Mouse (Mus musculus): ENCODE results near the gene Rph3al. TPM values are rescaled to one million over a fixed set of nuclear protein-coding genes. Genes with fewer than 3 reads are reported as not detected.
A peak's percentile ranks its signal among the peaks of the same experiment; 100 is the strongest.

Gene Rph3al
- polyA plus RNA-seq, 1 experiment from 2014 or later: 2.7 TPM

GRCm38 (mm10) chr11:75871688-75872087 is 66.5 kb downstream of the Rph3al start:
- H3K4me1 ChIP-seq (ENCODE audit: control insufficient read depth, insufficient read depth, low read length): 0 out of 2 replicates have a peak, but pooled peaks cover 2% of the 10 kb centered on the region
- no peak overlapping the region for H3K4me3 ChIP-seq (ENCODE audit: low read depth, low read length)
- H3K9ac ChIP-seq (ENCODE audit: low read length): no peak overlapping the region
- H3K9me3 ChIP-seq (ENCODE audit: control insufficient read depth, low read length): no peaks in the 10 kb centered on the region
- no peaks in the 10 kb centered on the region for H3K27me3 ChIP-seq (ENCODE audit: control insufficient read depth, insufficient read depth, low read length)
- 93% methylated on average over 1 of the region's 1 CpGs for WGBS
- H3K36me3 ChIP-seq (ENCODE audit: control insufficient read depth, insufficient read depth, low read length): no peaks in the 10 kb centered on the region
- H3K27ac ChIP-seq (replicated peaks; ENCODE audit: low read depth, low read length): no peak overlapping the region
- ATAC-seq (ENCODE audit: insufficient number of reproducible peaks, low FRiP score, low TSS enrichment, low read depth) (no peak), DNase-seq (ENCODE audit: low spot score) (no peak)
- H3K4me2 ChIP-seq (ENCODE audit: low read depth, severe bottlenecking): no peak overlapping the region

- Histone ChIP-seq H3K9ac (ENCODE audit: low read length) (no peak overlapping the region), H3K4me3 (ENCODE audit: low read depth, low read length) (no peak overlapping the region), H3K27ac (replicated peaks; ENCODE audit: low read depth, low read length) (no peak overlapping the region), H3K27me3 (ENCODE audit: control insufficient read depth, insufficient read depth, low read length) (no peaks in the 10 kb centered on the region), H3K36me3 (ENCODE audit: control insufficient read depth, insufficient read depth, low read length) (no peaks in the 10 kb centered on the region), H3K9me3 (ENCODE audit: control insufficient read depth, low read length) (no peaks in the 10 kb centered on the region), H3K4me2 (ENCODE audit: low read depth, severe bottlenecking) (no peak overlapping the region), H3K4me1 (ENCODE audit: control insufficient read depth, insufficient read depth, low read length) (peaks cover 4% of the 10 kb centered on the region)
- ATAC-seq (ENCODE audit: insufficient number of reproducible peaks, low FRiP score, low TSS enrichment, low read depth) (no peak), DNase-seq (ENCODE audit: low spot score) (no peak)
- 67% methylated on average over 4 of the region's 4 CpGs for WGBS
Observed at GRCm38 (mm10) chr11:75870947-75871346, 67.3 kb downstream of the Rph3al start.

- H3K9ac ChIP-seq (ENCODE audit: low read length): no peak overlapping the region
- DNase-seq (ENCODE audit: low spot score) (no peak), ATAC-seq (ENCODE audit: insufficient number of reproducible peaks, low FRiP score, low TSS enrichment, low read depth) (no peak)
- H3K27ac ChIP-seq (replicated peaks; ENCODE audit: low read depth, low read length): no peak overlapping the region
- no peaks in the 10 kb centered on the region for H3K9me3 ChIP-seq (ENCODE audit: control insufficient read depth, low read length)
- no peaks in the 10 kb centered on the region for H3K36me3 ChIP-seq (ENCODE audit: control insufficient read depth, insufficient read depth, low read length)
- WGBS: 71% methylated on average over 5 of the region's 5 CpGs
- H3K27me3 ChIP-seq (ENCODE audit: control insufficient read depth, insufficient read depth, low read length): no peaks in the 10 kb centered on the region
- H3K4me1 ChIP-seq (ENCODE audit: control insufficient read depth, insufficient read depth, low read length): peaks cover 9% of the 10 kb centered on the region
- H3K4me2 ChIP-seq (ENCODE audit: low read depth, severe bottlenecking): no peak overlapping the region
- H3K4me3 ChIP-seq (ENCODE audit: low read depth, low read length): no peak overlapping the region
Observed at GRCm38 (mm10) chr11:75870386-75870785, 67.8 kb downstream of the Rph3al start.

- H3K36me3 ChIP-seq (ENCODE audit: control insufficient read depth, insufficient read depth, low read length): no peaks in the 10 kb centered on the region
- H3K4me1 ChIP-seq (ENCODE audit: control insufficient read depth, insufficient read depth, low read length): peaks cover 13% of the 10 kb centered on the region
- H3K4me2 ChIP-seq (ENCODE audit: low read depth, severe bottlenecking): no peak overlapping the region
- ATAC-seq (ENCODE audit: insufficient number of reproducible peaks, low FRiP score, low TSS enrichment, low read depth) (no peak), DNase-seq (ENCODE audit: low spot score) (no peak)
- no peak overlapping the region for H3K4me3 ChIP-seq (ENCODE audit: low read depth, low read length)
- no peak overlapping the region for H3K9ac ChIP-seq (ENCODE audit: low read length)
- no peaks in the 10 kb centered on the region for H3K27me3 ChIP-seq (ENCODE audit: control insufficient read depth, insufficient read depth, low read length)
- 45% methylated on average over 5 of the region's 5 CpGs for WGBS
- H3K27ac ChIP-seq (replicated peaks; ENCODE audit: low read depth, low read length): no peak overlapping the region
- no peaks in the 10 kb centered on the region for H3K9me3 ChIP-seq (ENCODE audit: control insufficient read depth, low read length)
Observed at GRCm38 (mm10) chr11:75869898-75870297, 68.3 kb downstream of the Rph3al start.

- H3K36me3 ChIP-seq (ENCODE audit: control insufficient read depth, insufficient read depth, low read length): no peaks in the 10 kb centered on the region
- H3K9me3 ChIP-seq (ENCODE audit: control insufficient read depth, low read length): no peaks in the 10 kb centered on the region
- DNase-seq (ENCODE audit: low spot score) (no peak), ATAC-seq (ENCODE audit: insufficient number of reproducible peaks, low FRiP score, low TSS enrichment, low read depth) (no peak)
- 74% methylated on average over 4 of the region's 4 CpGs for WGBS
- H3K9ac ChIP-seq (ENCODE audit: low read length): no peak overlapping the region
- H3K27me3 ChIP-seq (ENCODE audit: control insufficient read depth, insufficient read depth, low read length): no peaks in the 10 kb centered on the region
- peaks cover 17% of the 10 kb centered on the region for H3K4me1 ChIP-seq (ENCODE audit: control insufficient read depth, insufficient read depth, low read length)
- H3K27ac ChIP-seq (replicated peaks; ENCODE audit: low read depth, low read length): no peak overlapping the region
- no peak overlapping the region for H3K4me3 ChIP-seq (ENCODE audit: low read depth, low read length)
- no peak overlapping the region for H3K4me2 ChIP-seq (ENCODE audit: low read depth, severe bottlenecking)
Observed at GRCm38 (mm10) chr11:75866861-75867260, 71.4 kb downstream of the Rph3al start.

GRCm38 (mm10) chr11:75865859-75866258 is 72.4 kb downstream of the Rph3al start:
- Histone ChIP-seq H3K4me2 (ENCODE audit: low read depth, severe bottlenecking) (no peak overlapping the region), H3K9me3 (ENCODE audit: control insufficient read depth, low read length) (no peaks in the 10 kb centered on the region), H3K4me1 (ENCODE audit: control insufficient read depth, insufficient read depth, low read length) (peaks cover 19% of the 10 kb centered on the region), H3K27ac (replicated peaks; ENCODE audit: low read depth, low read length) (no peak overlapping the region), H3K36me3 (ENCODE audit: control insufficient read depth, insufficient read depth, low read length) (no peaks in the 10 kb centered on the region), H3K4me3 (ENCODE audit: low read depth, low read length) (no peak overlapping the region), H3K9ac (ENCODE audit: low read length) (no peak overlapping the region), H3K27me3 (ENCODE audit: control insufficient read depth, insufficient read depth, low read length) (no peaks in the 10 kb centered on the region)
- DNase-seq (ENCODE audit: low spot score): peak; percentile 46
- ATAC-seq (ENCODE audit: insufficient number of reproducible peaks, low FRiP score, low TSS enrichment, low read depth): no peak
- WGBS: 30% methylated on average over 9 of the region's 9 CpGs

GRCm38 (mm10) chr11:75865253-75865619 is 73.0 kb downstream of the Rph3al start:
- Histone ChIP-seq H3K4me3 (ENCODE audit: low read depth, low read length) (no peak overlapping the region), H3K4me2 (ENCODE audit: low read depth, severe bottlenecking) (no peak overlapping the region), H3K9ac (ENCODE audit: low read length) (no peak overlapping the region), H3K4me1 (ENCODE audit: control insufficient read depth, insufficient read depth, low read length) (peaks cover 19% of the 10 kb centered on the region), H3K36me3 (ENCODE audit: control insufficient read depth, insufficient read depth, low read length) (no peaks in the 10 kb centered on the region), H3K9me3 (ENCODE audit: control insufficient read depth, low read length) (no peaks in the 10 kb centered on the region), H3K27me3 (ENCODE audit: control insufficient read depth, insufficient read depth, low read length) (no peaks in the 10 kb centered on the region), H3K27ac (replicated peaks; ENCODE audit: low read depth, low read length) (no peak overlapping the region)
- 40% methylated on average over 7 of the region's 7 CpGs for WGBS
- DNase-seq (ENCODE audit: low spot score): no peak
- no peak for ATAC-seq (ENCODE audit: insufficient number of reproducible peaks, low FRiP score, low TSS enrichment, low read depth)

- no peak overlapping the region for H3K4me2 ChIP-seq (ENCODE audit: low read depth, severe bottlenecking)
- H3K27me3 ChIP-seq (ENCODE audit: control insufficient read depth, insufficient read depth, low read length): no peaks in the 10 kb centered on the region
- peaks cover 17% of the 10 kb centered on the region for H3K4me1 ChIP-seq (ENCODE audit: control insufficient read depth, insufficient read depth, low read length)
- H3K36me3 ChIP-seq (ENCODE audit: control insufficient read depth, insufficient read depth, low read length): no peaks in the 10 kb centered on the region
- no peak overlapping the region for H3K9ac ChIP-seq (ENCODE audit: low read length)
- 16% methylated on average over 4 of the region's 4 CpGs for WGBS
- no peaks in the 10 kb centered on the region for H3K9me3 ChIP-seq (ENCODE audit: control insufficient read depth, low read length)
- no peak for DNase-seq (ENCODE audit: low spot score)
- H3K4me3 ChIP-seq (ENCODE audit: low read depth, low read length): no peak overlapping the region
- no peak overlapping the region for H3K27ac ChIP-seq (replicated peaks; ENCODE audit: low read depth, low read length)
- ATAC-seq (ENCODE audit: insufficient number of reproducible peaks, low FRiP score, low TSS enrichment, low read depth): no peak
Observed at GRCm38 (mm10) chr11:75864529-75865252, 73.5 kb downstream of the Rph3al start.

- no peak overlapping the region for H3K4me3 ChIP-seq (ENCODE audit: low read depth, low read length)
- WGBS: 79% methylated on average over 4 of the region's 4 CpGs
- H3K4me2 ChIP-seq (ENCODE audit: low read depth, severe bottlenecking): no peak overlapping the region
- H3K4me1 ChIP-seq (ENCODE audit: control insufficient read depth, insufficient read depth, low read length): peaks cover 17% of the 10 kb centered on the region
- no peak overlapping the region for H3K27ac ChIP-seq (replicated peaks; ENCODE audit: low read depth, low read length)
- H3K9ac ChIP-seq (ENCODE audit: low read length): no peak overlapping the region
- H3K27me3 ChIP-seq (ENCODE audit: control insufficient read depth, insufficient read depth, low read length): no peaks in the 10 kb centered on the region
- no peak for DNase-seq (ENCODE audit: low spot score)
- ATAC-seq (ENCODE audit: insufficient number of reproducible peaks, low FRiP score, low TSS enrichment, low read depth): no peak
- no peaks in the 10 kb centered on the region for H3K9me3 ChIP-seq (ENCODE audit: control insufficient read depth, low read length)
- no peaks in the 10 kb centered on the region for H3K36me3 ChIP-seq (ENCODE audit: control insufficient read depth, insufficient read depth, low read length)
Observed at GRCm38 (mm10) chr11:75862466-75862865, 75.8 kb downstream of the Rph3al start.

Data from limb, embryonic 11.5 days (tissue).